Mouse (Mus musculus) MEL (cell line): ENCODE results near the gene Gm49601. TPM values are rescaled to one million over a fixed set of nuclear protein-coding genes. Genes with fewer than 3 reads are reported as not detected.

Source experiments
- DNase-seq: peaks from one replicate; pipeline ENCODE4 v3.0.0; 2011; ENCODE audit warnings: low read depth, low spot score
- H3K27ac ChIP-seq: 2 replicates; pipeline ENCODE4 v1.5.1; 2012; ENCODE audit warnings: low read depth, mild to moderate bottlenecking, control low read depth, low read length, moderate library complexity; ENCODE audit not compliant: control insufficient read depth
- H3K27me3 ChIP-seq, 2 experiments: fragments of 150-350 bp in 1 of 2; sonication (generic) in 1 of 2; 2 replicates each; pipeline ENCODE4 v1.6.1; 2012; ENCODE audit warnings: low read length in 2 of 2, mild to moderate bottlenecking in 2 of 2, improper control_type of control experiment in 1 of 2, moderate library complexity in 1 of 2; ENCODE audit not compliant: insufficient read depth in 2 of 2, control insufficient read depth in 1 of 2
- H3K36me3 ChIP-seq, 2 experiments: 2 replicates each; pipeline ENCODE4 v1.6.1; 2012 to 2014; ENCODE audit warnings: low read length in 2 of 2, improper control_type of control experiment in 1 of 2, inconsistent platforms in 1 of 2, mild to moderate bottlenecking in 1 of 2; ENCODE audit not compliant: insufficient read depth in 2 of 2, control insufficient read depth in 1 of 2
- H3K4me1 ChIP-seq, 2 experiments: fragments of 150-350 bp in 1 of 2; sonication (generic) in 1 of 2; 2 replicates each; pipeline ENCODE4 v1.6.1; 2012; ENCODE audit warnings: low read length in 2 of 2, improper control_type of control experiment in 1 of 2, mild to moderate bottlenecking in 1 of 2; ENCODE audit not compliant: insufficient read depth in 2 of 2, control insufficient read depth in 1 of 2
- H3K4me3 ChIP-seq, 2 experiments: fragments of 150-350 bp in 1 of 2; sonication (generic) in 1 of 2; 2 replicates each; pipeline ENCODE4 v1.5.1; 2012; ENCODE audit warnings: low read depth in 2 of 2, low read length in 2 of 2, mild to moderate bottlenecking in 2 of 2, moderate library complexity in 2 of 2, control low read depth in 1 of 2, improper control_type of control experiment in 1 of 2; ENCODE audit not compliant: control insufficient read depth in 1 of 2, insufficient read depth in 1 of 2
- H3K79me2 ChIP-seq: 2 replicates; pipeline ENCODE4 v1.6.1; 2012; ENCODE audit warnings: mild to moderate bottlenecking, low read length, moderate library complexity; ENCODE audit not compliant: control insufficient read depth, poor library complexity, insufficient read depth
- H3K9ac ChIP-seq: 2 replicates; pipeline ENCODE4 v1.6.1; 2012; ENCODE audit warnings: low read depth, mild to moderate bottlenecking, control low read depth, low read length, moderate library complexity; ENCODE audit not compliant: control insufficient read depth, poor library complexity, severe bottlenecking
- H3K9me3 ChIP-seq: fragments of 150-350 bp; sonication (generic); replicated peaks from 2 replicates; pipeline ENCODE4 v1.6.1; 2012; ENCODE audit warnings: mild to moderate bottlenecking, low read length, improper control_type of control experiment, moderate library complexity; ENCODE audit not compliant: insufficient read depth
- CTCF ChIP-seq, 3 experiments: IDR thresholded peaks in 2 of 3; conservative IDR thresholded peaks in 1 of 3; 2 replicates each; pipeline ENCODE4 v1.5.1; 2011 to 2012; ENCODE audit warnings: low read length in 3 of 3, low read depth in 2 of 3, mild to moderate bottlenecking in 2 of 3, improper control_type of control experiment in 1 of 3, inconsistent platforms in 1 of 3, mixed read lengths in 1 of 3, moderate library complexity in 1 of 3; ENCODE audit not compliant: control insufficient read depth in 1 of 3, insufficient read depth in 1 of 3, poor library complexity in 1 of 3, severe bottlenecking in 1 of 3
- EP300 ChIP-seq, 2 experiments: IDR thresholded peaks; 2 replicates each; pipeline ENCODE4 v1.6.1; 2011; ENCODE audit warnings: improper control_type of control experiment in 2 of 2, low read length in 2 of 2, low read depth in 1 of 2, mild to moderate bottlenecking in 1 of 2
- GATA1 ChIP-seq: IDR thresholded peaks from 2 replicates; pipeline ENCODE4 v1.6.1; 2011; ENCODE audit warnings: low read depth, low read length, improper control_type of control experiment
- HCFC1 ChIP-seq: IDR thresholded peaks from 2 replicates; pipeline ENCODE4 v1.6.1; 2012; ENCODE audit warnings: low read depth, mild to moderate bottlenecking, inconsistent platforms, low read length, improper control_type of control experiment, moderate library complexity
- MAFK ChIP-seq: IDR thresholded peaks from 2 replicates; pipeline ENCODE4 v1.6.1; 2011; ENCODE audit warnings: low read depth, mild to moderate bottlenecking, low read length, improper control_type of control experiment, borderline replicate concordance
- MAX ChIP-seq: IDR thresholded peaks from 2 replicates; pipeline ENCODE4 v1.6.1; 2011; ENCODE audit warnings: low read length, improper control_type of control experiment
- MXI1 ChIP-seq: IDR thresholded peaks from 2 replicates; pipeline ENCODE4 v1.6.1; 2011; ENCODE audit warnings: mild to moderate bottlenecking, low read depth, low read length, improper control_type of control experiment
- POLR2A ChIP-seq, 2 experiments: IDR thresholded peaks; 2 replicates each; pipeline ENCODE4 v1.6.1; 2011 to 2012; ENCODE audit warnings: low read length in 2 of 2, mild to moderate bottlenecking in 2 of 2, control low read depth in 1 of 2, improper control_type of control experiment in 1 of 2, low read depth in 1 of 2, moderate library complexity in 1 of 2; ENCODE audit not compliant: control insufficient read depth in 1 of 2, insufficient read depth in 1 of 2, poor library complexity in 1 of 2
- RAD21 ChIP-seq: IDR thresholded peaks from 2 replicates; pipeline ENCODE4 v1.6.1; 2011; ENCODE audit warnings: mild to moderate bottlenecking, low read depth, low read length, improper control_type of control experiment
- RCOR1 ChIP-seq: IDR thresholded peaks from 2 replicates; pipeline ENCODE4 v1.6.1; 2012; ENCODE audit warnings: low read depth, mild to moderate bottlenecking, inconsistent platforms, low read length, improper control_type of control experiment
- SIN3A ChIP-seq: IDR thresholded peaks from 2 replicates; pipeline ENCODE4 v1.6.1; 2012; ENCODE audit warnings: low read length, improper control_type of control experiment, inconsistent platforms
- SMC3 ChIP-seq: IDR thresholded peaks from 2 replicates; pipeline ENCODE4 v1.6.1; 2011; ENCODE audit warnings: low read depth, low read length, improper control_type of control experiment
- TCF12 ChIP-seq: IDR thresholded peaks from 2 replicates; pipeline ENCODE4 v1.6.1; 2014; ENCODE audit warnings: low read depth, mild to moderate bottlenecking, inconsistent platforms, low read length, improper control_type of control experiment, moderate library complexity
- ZMIZ1 ChIP-seq: IDR thresholded peaks from 2 replicates; pipeline ENCODE4 v1.6.1; 2012; ENCODE audit warnings: low read depth, mild to moderate bottlenecking, inconsistent platforms, low read length, improper control_type of control experiment, moderate library complexity
- polyA plus RNA-seq, 2 experiments: library from polyadenylated mRNA; stranded (reverse) in 1 of 2; unstranded in 1 of 2; fragments of >175 nt in 1 of 2; fragments of >200 nt in 1 of 2; gene quantifications; 2 replicates each; pipeline versions ENCODE4 v1.2.1 to v1.2.4; 2012; ENCODE audit warnings: low replicate concordance in 2 of 2, low read depth in 1 of 2; ENCODE audit not compliant: insufficient read length in 2 of 2, insufficient read depth in 1 of 2, missing spikeins in 1 of 2
- total RNA-seq: library from RNA; depleted of rRNA; stranded (reverse); fragments of 300-350 nt; gene quantifications from 2 replicates; pipeline ENCODE4 v1.2.3, GENCODE M21; 2012

Gene Gm49601
- total and polyA plus RNA-seq, 3 experiments: 1.5 to 4.6 TPM; not detected in 1

DNA sequence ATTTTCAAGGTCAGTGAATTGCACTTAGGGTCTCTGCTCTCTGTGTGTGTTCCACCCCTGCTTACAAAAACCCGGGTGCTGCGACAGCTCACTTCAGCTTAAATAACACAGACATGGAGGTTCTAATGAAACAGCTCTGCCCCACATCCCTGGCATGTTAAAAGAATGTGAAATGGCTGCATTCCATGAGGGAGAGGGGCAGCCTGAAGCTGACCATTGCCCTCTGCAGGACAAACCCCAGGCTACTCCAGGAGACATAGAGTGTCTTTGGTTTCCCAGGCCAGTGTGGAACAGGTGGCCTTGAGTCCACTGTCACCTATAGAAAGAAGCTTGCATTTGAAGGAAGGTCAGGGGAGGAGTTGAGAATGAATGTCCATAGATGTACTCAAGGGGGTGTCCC, 45.8 kb downstream of the Gm49601 start:
- Histone ChIP-seq H3K79me2 (no peaks in the 10 kb centered on the region; the same call in 1 of the 2 replicates), H3K4me1 (peaks cover 2 to 16% of the 10 kb centered on the region in 2 experiments), H3K27me3 (no peaks in the 10 kb centered on the region), H3K4me3 (no peak overlapping the region), H3K9me3 (no peaks in the 10 kb centered on the region), H3K36me3 (peaks cover 0 to 2% of the 10 kb centered on the region in 2 experiments; a peak in 1 of 4 replicates), H3K27ac (no peak overlapping the region), H3K9ac (no peak overlapping the region)
- no peak for DNase-seq
- TF ChIP-seq MAFK: no peak
- TF ChIP-seq MXI1: no peak
- TF ChIP-seq ZMIZ1: no peak
- no peak for TF ChIP-seq HCFC1
- no peak for TF ChIP-seq RAD21
- TF ChIP-seq SMC3: no peak

DNA sequence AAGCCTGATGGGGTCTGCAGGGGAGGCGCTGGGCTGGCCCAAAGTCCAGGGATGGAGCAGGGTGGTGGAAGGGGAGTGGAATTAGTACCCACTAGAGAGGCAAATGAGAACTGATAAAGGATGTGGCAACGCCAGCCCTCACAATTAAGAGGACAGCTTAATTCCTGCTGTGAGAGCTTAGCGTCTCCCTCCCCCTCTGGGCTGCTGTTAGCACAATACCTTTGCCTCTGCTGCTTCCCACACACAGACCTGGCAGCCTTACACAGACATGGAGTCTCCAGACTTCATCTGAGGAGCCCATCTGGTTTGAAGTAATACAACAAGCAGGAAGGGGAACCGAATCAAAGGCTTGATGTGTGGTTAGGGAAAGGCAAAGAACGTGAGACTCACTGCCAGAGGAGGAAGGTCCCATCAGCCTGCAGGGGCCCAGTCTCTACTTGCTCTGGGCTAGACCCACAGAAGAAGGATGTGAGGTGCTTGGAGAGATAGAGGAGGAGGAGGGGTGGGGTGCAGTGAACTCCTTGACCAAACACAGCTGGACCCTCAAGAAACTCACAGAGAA, 48.5 kb downstream of the Gm49601 start:
- peaks cover 2 to 16% of the 10 kb centered on the region in 2 experiments for H3K4me1 ChIP-seq
- H3K36me3 ChIP-seq: peaks cover 0 to 2% of the 10 kb centered on the region in 2 experiments; a peak in 1 of 4 replicates
- H3K79me2 ChIP-seq: no peaks in the 10 kb centered on the region; the same call in 1 of the 2 replicates
- no peaks in the 10 kb centered on the region for H3K9me3 ChIP-seq
- no peak overlapping the region for H3K9ac ChIP-seq
- DNase-seq: peak; percentile 64
- TF ChIP-seq CTCF (IDR thresholded peaks at IDR 0.05 in 2 of 3, conservative IDR thresholded peaks at IDR 0.05 in 1 of 3; ENCODE audit: control insufficient read depth in 1 of 3, insufficient read depth in 1 of 3, low read depth in 2 of 3, low read length in 3 of 3, poor library complexity in 1 of 3, severe bottlenecking in 1 of 3): no peak
- no peak for TF ChIP-seq POLR2A (IDR thresholded peaks at IDR 0.05; ENCODE audit: control insufficient read depth in 1 of 2, insufficient read depth in 1 of 2, low read depth in 1 of 2, low read length in 2 of 2, poor library complexity in 1 of 2)
- no peak for TF ChIP-seq MAX
- TF ChIP-seq GATA1: no peak
- H3K27me3 ChIP-seq: no peaks in the 10 kb centered on the region
- H3K27ac ChIP-seq: no peak overlapping the region
- no peak overlapping the region for H3K4me3 ChIP-seq

DNA sequence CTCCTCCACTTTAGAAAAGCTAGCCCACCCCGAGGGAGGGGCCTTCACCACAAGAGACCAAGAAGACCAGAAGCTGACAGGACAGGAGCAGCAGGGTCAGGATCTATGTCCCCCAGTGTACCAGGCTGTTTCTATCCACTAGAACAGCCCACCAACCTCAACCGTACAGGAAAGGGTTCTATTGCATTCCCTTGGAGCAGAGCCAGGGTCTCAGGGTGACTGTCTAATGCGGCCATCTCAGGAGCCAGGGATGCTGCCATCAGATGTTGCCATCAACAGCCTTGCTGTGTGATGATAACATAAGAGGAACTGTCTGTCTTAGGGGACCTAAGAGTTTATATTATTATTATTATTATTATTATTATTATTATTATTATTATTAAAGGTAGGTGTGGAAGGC, 49.2 kb downstream of the Gm49601 start:
- no peaks in the 10 kb centered on the region; the same call in 1 of the 2 replicates for H3K79me2 ChIP-seq
- peak; percentile 69 for DNase-seq
- H3K9me3 ChIP-seq: no peaks in the 10 kb centered on the region
- peak; percentile 32; the same call in 1 of the 2 replicates for TF ChIP-seq GATA1
- TF ChIP-seq EP300 (IDR thresholded peaks at IDR 0.05; ENCODE audit: low read depth in 1 of 2, low read length in 2 of 2): 0 out of 4 replicates have a peak, but pooled peaks have one; percentile 18 to 27
- no peak for TF ChIP-seq SIN3A
- TF ChIP-seq RCOR1: 0 out of 2 replicates have a peak, but pooled peaks have one; percentile 29
- peak; percentile 29; the same call in 1 of the 2 replicates for TF ChIP-seq TCF12
- H3K9ac ChIP-seq: no peak overlapping the region
- H3K27me3 ChIP-seq: no peaks in the 10 kb centered on the region
- no peak overlapping the region for H3K27ac ChIP-seq
- H3K36me3 ChIP-seq: peaks cover 0 to 2% of the 10 kb centered on the region in 2 experiments; a peak in 1 of 4 replicates
- no peak overlapping the region for H3K4me3 ChIP-seq
- H3K4me1 ChIP-seq: peaks cover 2 to 16% of the 10 kb centered on the region in 2 experiments
